Mouse (Mus musculus) heart, adult 9 months (tissue): Measurements from ENCODE around the gene Hcfc2.

Source experiments
- DNase-seq, 2 experiments: peaks; one replicate each; pipeline ENCODE4 v3.0.0; 2022; ENCODE audit warnings: low spot score in 2 of 2

Hcfc2 gene

GRCm38 (mm10) chr10:82771595-82772170, 75.7 kb downstream of the Hcfc2 start:
- no peak for DNase-seq

GRCm38 (mm10) chr10:82774841-82775240, 78.9 kb downstream of the Hcfc2 start:
- DNase-seq = no peak

- DNase-seq = no peak
These were observed 81.1 kb downstream of the Hcfc2 start for GRCm38 (mm10) chr10:82777075-82777474.

GRCm38 (mm10) chr10:82777886-82778285, 81.9 kb downstream of the Hcfc2 start:
- no peak for DNase-seq

GRCm38 (mm10) chr10:82778791-82779549, 83.0 kb downstream of the Hcfc2 start:
- DNase-seq = no peak

- DNase-seq = no peak
These were observed 83.9 kb downstream of the Hcfc2 start for GRCm38 (mm10) chr10:82779831-82780230.

GRCm38 (mm10) chr10:82780322-82780721, 84.4 kb downstream of the Hcfc2 start:
- no peak for DNase-seq

GRCm38 (mm10) chr10:82780816-82781215, 84.9 kb downstream of the Hcfc2 start:
- no peak for DNase-seq

GRCm38 (mm10) chr10:82782472-82782871, 86.5 kb downstream of the Hcfc2 start:
- no peak for DNase-seq

- DNase-seq = no peak
These were observed 93.2 kb downstream of the Hcfc2 start for GRCm38 (mm10) chr10:82789181-82789580.

- no peak for DNase-seq
These were observed 94.5 kb downstream of the Hcfc2 start for GRCm38 (mm10) chr10:82790504-82790903.

GRCm38 (mm10) chr10:82791713-82792112, 95.8 kb downstream of the Hcfc2 start:
- DNase-seq = no peak
